ENCODE assay signal across 21 mouse cellular contexts in the genomic region with DNA sequence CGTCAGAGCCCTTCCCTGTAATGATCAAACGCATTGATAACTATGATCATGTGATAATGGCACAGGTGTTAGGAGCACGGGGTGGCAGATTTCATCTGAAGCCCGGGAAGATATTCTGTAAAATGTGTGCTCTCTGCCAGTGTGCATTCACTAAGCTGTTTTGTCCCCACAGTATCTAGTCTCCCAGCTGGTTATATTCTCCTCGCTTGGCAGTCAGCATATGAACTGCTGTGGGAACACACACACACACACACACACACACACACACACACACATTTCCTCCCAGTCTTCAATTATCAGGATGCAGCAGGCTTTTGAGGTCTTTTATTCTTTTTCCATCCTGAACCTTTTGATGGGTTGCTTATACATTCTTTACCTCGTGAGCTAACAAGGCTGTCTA.
DNase-seq lines count a peak whose midpoint lies in the region; ATAC-seq and TF ChIP-seq lines count a peak whose summit lies in the region.
"Had no signal": no experiment of that assay in that cellular context is flagged by ENCODE, and none has a peak within 500 bp of the region (broad histone marks: within the 10 kb centered on the region; RNA-seq: fewer than 3 reads in every experiment).

No protein-coding gene starts in this region.

- H3K27me3 ChIP-seq in forebrain, embryonic 12.5 days = no peaks in the 10 kb centered on the region
- H3K27me3 ChIP-seq: embryonic facial prominence, embryonic 12.5 days; heart, embryonic 15.5 days; hindbrain, embryonic 13.5 days; kidney, embryonic 15.5 days; lung, embryonic 15.5 days; neural tube, embryonic 12.5 days had no signal

- H3K36me3 ChIP-seq in forebrain, embryonic 12.5 days (replicated peaks) = no peaks in the 10 kb centered on the region
- H3K36me3 ChIP-seq: embryonic facial prominence, embryonic 12.5 days; heart, embryonic 15.5 days; hindbrain, embryonic 13.5 days; kidney, embryonic 15.5 days; lung, embryonic 15.5 days; midbrain, embryonic 10.5 days; neural tube, embryonic 12.5 days had no signal

- peaks cover 10% of the 10 kb centered on the region for H3K4me1 ChIP-seq in forebrain, embryonic 12.5 days
- H3K4me1 ChIP-seq: embryonic facial prominence, embryonic 12.5 days; heart, embryonic 15.5 days; hindbrain, embryonic 13.5 days; kidney, embryonic 15.5 days; lung, embryonic 15.5 days; neural tube, embryonic 12.5 days had no signal

- no peak overlapping the region for H3K4me3 ChIP-seq in forebrain, embryonic 12.5 days (replicated peaks)
- no peak overlapping the region for H3K4me3 ChIP-seq in layer of hippocampus, adult 2 months
- H3K4me3 ChIP-seq: embryonic facial prominence, embryonic 12.5 days; heart, embryonic 15.5 days; hindbrain, embryonic 13.5 days; kidney, embryonic 15.5 days; lung, embryonic 15.5 days; midbrain, embryonic 10.5 days; neural tube, embryonic 12.5 days had no signal

- WGBS in forebrain, embryonic 12.5 days = 64% methylated on average over 6 of the region's 6 CpGs

- DNase-seq in layer of hippocampus, adult 11-12 months (ENCODE audit: low spot score) = peak; percentile 15
- no peak for DNase-seq in layer of hippocampus, adult 9-10 months (ENCODE audit: low spot score)
- DNase-seq in brain, adult 2 months (ENCODE audit: low read depth, low spot score) = peak; percentile 30
- peak; percentile 11 to 24 for DNase-seq in layer of hippocampus, adult 2 months (ENCODE audit: low spot score in 2 of 2)
- no peak for DNase-seq in lung, adult 18-20 months
- no peak for DNase-seq in spleen, adult 12 weeks (ENCODE audit: low spot score)
- DNase-seq: adrenal gland, postnatal 14 days; cerebellum, postnatal 25 days; heart, postnatal 36 days; kidney, adult 11 months; kidney, postnatal 36 days had no signal

- peak overlapping the region; percentile 19 for H3K27ac ChIP-seq in forebrain, embryonic 12.5 days
- no peak overlapping the region for H3K27ac ChIP-seq in layer of hippocampus, adult 2 months
- H3K27ac ChIP-seq: embryonic facial prominence, embryonic 12.5 days; heart, embryonic 15.5 days; hindbrain, embryonic 13.5 days; kidney, embryonic 15.5 days; liver, embryonic 14.5 days; lung, embryonic 15.5 days; midbrain, embryonic 10.5 days; neural tube, embryonic 12.5 days had no signal

- TF ChIP-seq CTCF in layer of hippocampus, adult 2 months (conservative IDR thresholded peaks at IDR 0.05) = no peak

- ATAC-seq in forebrain, embryonic 12.5 days (ENCODE audit: low FRiP score) = no peak
- ATAC-seq: CD4-positive, CD25-positive, alpha-beta regulatory T cell, adult 4 months had no signal

- H3K4me2 ChIP-seq in forebrain, embryonic 12.5 days = no peak overlapping the region
- H3K4me2 ChIP-seq: embryonic facial prominence, embryonic 12.5 days; heart, embryonic 15.5 days; hindbrain, embryonic 13.5 days; kidney, embryonic 15.5 days; lung, embryonic 15.5 days; neural tube, embryonic 12.5 days had no signal

- H3K9ac ChIP-seq in forebrain, embryonic 12.5 days = no peak overlapping the region
- H3K9ac ChIP-seq: embryonic facial prominence, embryonic 12.5 days; heart, embryonic 15.5 days; hindbrain, embryonic 13.5 days; kidney, embryonic 15.5 days; liver, embryonic 14.5 days; lung, embryonic 15.5 days; neural tube, embryonic 12.5 days had no signal

- H3K9me3 ChIP-seq in forebrain, embryonic 12.5 days = 0 out of 2 replicates have a peak, but pooled peaks cover 5% of the 10 kb centered on the region
- H3K9me3 ChIP-seq: kidney, embryonic 15.5 days; lung, embryonic 15.5 days; neural tube, embryonic 12.5 days had no signal

Comparison
In these comparisons a context has a peak if more than half of its experiments do, and no peak if none do; other contexts are left out.
1. DNase-seq: peak in layer of hippocampus, adult 11-12 months (single experiment), brain, adult 2 months (single experiment) and layer of hippocampus, adult 2 months (2 of 2); none in layer of hippocampus, adult 9-10 months (single experiment), lung, adult 18-20 months (0 of 2) and spleen, adult 12 weeks (single experiment).